Mouse (Mus musculus) kidney, embryonic 16.5 days (tissue): ENCODE data around the gene Araf. TPM values are rescaled to one million over a fixed set of nuclear protein-coding genes. Genes with fewer than 3 reads are reported as not detected.

Experiments
- ATAC-seq: fragments of 200-750 bp; cut with Nextera tagmentation; 2 replicates; pipeline ENCODE4 v1.8.0; 2017; ENCODE audit warnings: moderate TSS enrichment; ENCODE audit not compliant: low FRiP score, low TSS enrichment
- H3K27ac ChIP-seq: fragments of 300-500 bp; sonication (generic); 2 replicates; pipeline ENCODE4 v1.5.1; 2014; ENCODE audit warnings: low read length
- H3K27me3 ChIP-seq: fragments of 300-500 bp; sonication (generic); 2 replicates; pipeline ENCODE4 v1.6.1; 2014; ENCODE audit warnings: low read length, control low read depth, mixed read lengths; ENCODE audit not compliant: insufficient read depth
- H3K36me3 ChIP-seq: fragments of 300-500 bp; sonication (generic); 2 replicates; pipeline ENCODE4 v1.6.1; 2014; ENCODE audit warnings: low read length, control low read depth, mixed read lengths; ENCODE audit not compliant: insufficient read depth
- H3K4me1 ChIP-seq: fragments of 300-500 bp; sonication (generic); 2 replicates; pipeline ENCODE4 v1.6.1; 2014; ENCODE audit warnings: low read length, control low read depth, mixed read lengths; ENCODE audit not compliant: insufficient read depth
- H3K4me2 ChIP-seq: fragments of 300-500 bp; sonication (generic); replicated peaks from 2 replicates; pipeline ENCODE4 v1.6.1; 2014; ENCODE audit warnings: low read depth, low read length
- H3K4me3 ChIP-seq: fragments of 300-500 bp; sonication (generic); 2 replicates; pipeline ENCODE4 v1.5.1; 2014; ENCODE audit warnings: mild to moderate bottlenecking, low read length
- H3K9ac ChIP-seq: fragments of 300-500 bp; sonication (generic); replicated peaks from 2 replicates; pipeline ENCODE4 v1.6.1; 2014; ENCODE audit warnings: low read length
- H3K9me3 ChIP-seq: fragments of 300-500 bp; sonication (generic); 2 replicates; pipeline ENCODE4 v1.6.1; 2016; ENCODE audit warnings: low read length, control low read depth
- WGBS: fragments of 180-500 bp; shearing (Covaris S2); extraction: QIAGEN DNeasy Blood & Tissue Kit; methylation state at CpG from one replicate; pipeline ENCODE4 v1.1.7; 2014; 5-methylcytosine and 5-hydroxymethylcytosine counted together
- polyA plus RNA-seq: library from polyadenylated mRNA; unstranded; fragments of >200 nt; fragmentation: Nextera tagmentation; extraction: Ambion mirVana; gene quantifications from 2 replicates; pipeline ENCODE4 v1.2.1, GENCODE M21; 2015

Araf gene
- 124 and 143 TPM in 2 replicates for polyA plus RNA-seq

GRCm38 (mm10) chrX:20797681-20798080 is at the start of gene Araf:
Gene Araf, plus strand, starts transcription at chrX:20797814.
- H3K27me3 ChIP-seq = no peaks in the 10 kb centered on the region
- H3K4me1 ChIP-seq = no peaks in the 10 kb centered on the region
- peak within 1 kb of the TSS; percentile 54 for H3K4me2 ChIP-seq
- H3K4me3 ChIP-seq = peak within 1 kb of the TSS; percentile 50
- no peaks in the 10 kb centered on the region for H3K36me3 ChIP-seq
- peak within 1 kb of the TSS; percentile 77 for H3K9ac ChIP-seq
- no peaks in the 10 kb centered on the region for H3K9me3 ChIP-seq
- peak within 1 kb of the TSS; percentile 93 for H3K27ac ChIP-seq
- peak; percentile 69 for ATAC-seq
- WGBS = 33% methylated on average over 4 of the region's 7 CpGs

- H3K4me1 ChIP-seq = no peaks in the 10 kb centered on the region
- H3K9ac ChIP-seq = no peak overlapping the region
- 75% methylated on average over 2 of the region's 2 CpGs for WGBS
- no peaks in the 10 kb centered on the region for H3K9me3 ChIP-seq
- H3K4me3 ChIP-seq = no peak overlapping the region
- ATAC-seq = no peak
- H3K27ac ChIP-seq = no peak overlapping the region
- H3K4me2 ChIP-seq = no peak overlapping the region
- H3K27me3 ChIP-seq = no peaks in the 10 kb centered on the region
- no peaks in the 10 kb centered on the region for H3K36me3 ChIP-seq
Measured at GRCm38 (mm10) chrX:20748829-20749228, 48.8 kb upstream of the Araf start.

GRCm38 (mm10) chrX:20761201-20761600 is 36.4 kb upstream of the Araf start:
- WGBS = 84% methylated on average over 4 of the region's 4 CpGs

GRCm38 (mm10) chrX:20770697-20771381 is 26.8 kb upstream of the Araf start:
- WGBS = 16% methylated on average over 1 of the region's 1 CpGs
- Histone ChIP-seq H3K4me1 (no peaks in the 10 kb centered on the region), H3K4me2 (no peak overlapping the region), H3K9ac (no peak overlapping the region), H3K4me3 (no peak overlapping the region), H3K27me3 (no peaks in the 10 kb centered on the region), H3K36me3 (no peaks in the 10 kb centered on the region), H3K9me3 (no peaks in the 10 kb centered on the region), H3K27ac (no peak overlapping the region)
- ATAC-seq = no peak

More at GRCm38 (mm10) chrX:20761201-20761600, 36.4 kb upstream of the Araf start:
- no peak overlapping the region for H3K27ac ChIP-seq
- no peaks in the 10 kb centered on the region for H3K4me1 ChIP-seq
- no peaks in the 10 kb centered on the region for H3K36me3 ChIP-seq
- no peak overlapping the region for H3K9ac ChIP-seq
- no peaks in the 10 kb centered on the region for H3K27me3 ChIP-seq
- no peak for ATAC-seq
- no peak overlapping the region for H3K4me3 ChIP-seq
- H3K9me3 ChIP-seq = no peaks in the 10 kb centered on the region
- no peak overlapping the region for H3K4me2 ChIP-seq

GRCm38 (mm10) chrX:20771666-20772065 is 25.9 kb upstream of the Araf start:
- no peaks in the 10 kb centered on the region for H3K27me3 ChIP-seq
- no peaks in the 10 kb centered on the region for H3K36me3 ChIP-seq
- no peaks in the 10 kb centered on the region for H3K4me1 ChIP-seq
- no peak overlapping the region for H3K9ac ChIP-seq
- WGBS = 62% methylated on average over 2 of the region's 2 CpGs
- no peak overlapping the region for H3K4me3 ChIP-seq
- no peaks in the 10 kb centered on the region for H3K9me3 ChIP-seq
- no peak overlapping the region for H3K4me2 ChIP-seq
- no peak for ATAC-seq
- no peak overlapping the region for H3K27ac ChIP-seq

- Histone ChIP-seq H3K27me3 (no peaks in the 10 kb centered on the region), H3K4me2 (no peak overlapping the region)
Measured at GRCm38 (mm10) chrX:20775271-20776016, 22.2 kb upstream of the Araf start.

GRCm38 (mm10) chrX:20777619-20778018 is 20.0 kb upstream of the Araf start:
- H3K27me3 ChIP-seq = no peaks in the 10 kb centered on the region
- H3K9me3 ChIP-seq = no peaks in the 10 kb centered on the region
- no peak overlapping the region for H3K9ac ChIP-seq
- no peak overlapping the region for H3K4me2 ChIP-seq
- no peak overlapping the region for H3K27ac ChIP-seq
- no peaks in the 10 kb centered on the region for H3K4me1 ChIP-seq
- no peak for ATAC-seq
- no peak overlapping the region for H3K4me3 ChIP-seq
- no peaks in the 10 kb centered on the region for H3K36me3 ChIP-seq

More at GRCm38 (mm10) chrX:20775271-20776016, 22.2 kb upstream of the Araf start:
- WGBS = 53% methylated on average over 19 of the region's 19 CpGs
- H3K36me3 ChIP-seq = no peaks in the 10 kb centered on the region
- H3K4me3 ChIP-seq = no peak overlapping the region
- no peak overlapping the region for H3K9ac ChIP-seq
- no peak overlapping the region for H3K27ac ChIP-seq
- ATAC-seq = 0 out of 2 replicates have a peak, but pooled peaks have one; percentile 27
- H3K4me1 ChIP-seq = no peaks in the 10 kb centered on the region
- no peaks in the 10 kb centered on the region for H3K9me3 ChIP-seq

- ATAC-seq = no peak
- H3K4me1 ChIP-seq = no peaks in the 10 kb centered on the region
- no peak overlapping the region for H3K4me2 ChIP-seq
- H3K27ac ChIP-seq = no peak overlapping the region
- H3K36me3 ChIP-seq = no peaks in the 10 kb centered on the region
- no peak overlapping the region for H3K9ac ChIP-seq
- no peaks in the 10 kb centered on the region for H3K27me3 ChIP-seq
- WGBS = 73% methylated on average over 2 of the region's 2 CpGs
- no peaks in the 10 kb centered on the region for H3K9me3 ChIP-seq
- no peak overlapping the region for H3K4me3 ChIP-seq
Measured at GRCm38 (mm10) chrX:20787309-20787708, 10.3 kb upstream of the Araf start.

- no peak for ATAC-seq
- H3K4me3 ChIP-seq = no peak overlapping the region
- H3K9ac ChIP-seq = no peak overlapping the region
- H3K27me3 ChIP-seq = no peaks in the 10 kb centered on the region
- H3K27ac ChIP-seq = no peak overlapping the region
- no peaks in the 10 kb centered on the region for H3K9me3 ChIP-seq
- H3K4me1 ChIP-seq = no peaks in the 10 kb centered on the region
- no peak overlapping the region for H3K4me2 ChIP-seq
- H3K36me3 ChIP-seq = no peaks in the 10 kb centered on the region
- WGBS = 43% methylated on average over 3 of the region's 3 CpGs
Measured at GRCm38 (mm10) chrX:20792417-20792816, 5.2 kb upstream of the Araf start.

- Histone ChIP-seq H3K9ac (no peak overlapping the region), H3K27me3 (no peaks in the 10 kb centered on the region), H3K36me3 (no peaks in the 10 kb centered on the region), H3K4me2 (no peak overlapping the region), H3K27ac (no peak overlapping the region), H3K4me3 (no peak overlapping the region), H3K9me3 (no peaks in the 10 kb centered on the region), H3K4me1 (no peaks in the 10 kb centered on the region)
- ATAC-seq = no peak
- WGBS = 61% methylated on average over 7 of the region's 7 CpGs
Measured at GRCm38 (mm10) chrX:20793230-20793629, 4.4 kb upstream of the Araf start.
